Mouse (Mus musculus) kidney, embryonic 15.5 days (tissue): ENCODE data around the gene Tmem56. TPM values are rescaled to one million over a fixed set of nuclear protein-coding genes. Genes with fewer than 3 reads are reported as not detected.
A peak's percentile ranks its signal among the peaks of the same experiment; 100 is the strongest.

ENCODE experiments used
- ATAC-seq: fragments of 200-750 bp; cut with Nextera tagmentation; replicated peaks from 2 replicates; pipeline ENCODE4 v1.8.0; 2017; ENCODE audit warnings: moderate TSS enrichment; ENCODE audit not compliant: low FRiP score
- H3K27ac ChIP-seq: fragments of 300-500 bp; sonication (generic); 2 replicates; pipeline ENCODE4 v1.5.1; 2015; ENCODE audit warnings: mild to moderate bottlenecking, inconsistent platforms
- H3K27me3 ChIP-seq: fragments of 300-500 bp; sonication (generic); 2 replicates; pipeline ENCODE4 v1.6.1; 2015; ENCODE audit warnings: inconsistent platforms
- H3K36me3 ChIP-seq: fragments of 300-500 bp; sonication (generic); 2 replicates; pipeline ENCODE4 v1.6.1; 2015; ENCODE audit warnings: inconsistent platforms
- H3K4me1 ChIP-seq: fragments of 300-500 bp; sonication (generic); 2 replicates; pipeline ENCODE4 v1.6.1; 2015; ENCODE audit warnings: inconsistent platforms
- H3K4me2 ChIP-seq: fragments of 300-500 bp; sonication (generic); 2 replicates; pipeline ENCODE4 v1.6.1; 2015; ENCODE audit warnings: moderate library complexity, mild to moderate bottlenecking, inconsistent platforms
- H3K4me3 ChIP-seq: fragments of 300-500 bp; sonication (generic); replicated peaks from 2 replicates; pipeline ENCODE4 v1.5.1; 2015; ENCODE audit warnings: mild to moderate bottlenecking, inconsistent platforms
- H3K9ac ChIP-seq: fragments of 300-500 bp; sonication (generic); 2 replicates; pipeline ENCODE4 v1.6.1; 2015; ENCODE audit warnings: mild to moderate bottlenecking, inconsistent platforms
- H3K9me3 ChIP-seq: fragments of 300-500 bp; sonication (generic); replicated peaks from 2 replicates; pipeline ENCODE4 v1.6.1; 2016; ENCODE audit warnings: inconsistent platforms
- WGBS: fragments of 180-500 bp; shearing (Covaris S2); methylation state at CpG from one replicate; pipeline ENCODE4 v1.1.7; 2015; ENCODE audit warnings: mixed read lengths; 5-methylcytosine and 5-hydroxymethylcytosine counted together
- polyA plus RNA-seq: library from polyadenylated mRNA; unstranded; fragments of >200 nt; fragmentation: Nextera tagmentation; extraction: Ambion mirVana; gene quantifications from 2 replicates; pipeline ENCODE4 v1.2.1, GENCODE M21; 2015

The Tmem56 gene
- polyA plus RNA-seq, 1 experiment from 2014 or later: 1.6 TPM

DNA sequence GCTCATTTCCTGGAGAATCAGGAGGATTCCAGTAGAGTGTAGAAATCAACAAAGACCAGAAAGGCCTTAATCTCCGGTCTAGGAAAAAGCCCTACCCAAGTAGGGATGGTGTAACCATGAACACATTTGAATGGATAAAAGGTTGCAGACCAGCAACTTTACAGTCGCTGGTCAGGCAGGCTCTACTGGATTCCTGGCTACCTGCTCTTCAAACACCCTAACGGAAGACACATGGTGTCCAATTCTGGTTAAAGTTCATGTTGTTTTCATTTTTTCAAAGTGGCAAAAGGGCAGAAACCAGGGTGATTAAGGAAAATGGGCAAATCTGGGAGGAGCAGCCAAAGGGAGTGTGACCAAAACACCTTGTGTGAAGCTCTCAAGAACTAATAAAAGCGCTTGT lies 5.9 kb downstream of the Tmem56 start:
- Histone ChIP-seq H3K27me3 (no peaks in the 10 kb centered on the region), H3K4me1 (no peaks in the 10 kb centered on the region), H3K27ac (no peak overlapping the region), H3K9me3 (no peaks in the 10 kb centered on the region), H3K9ac (no peak overlapping the region), H3K36me3 (no peaks in the 10 kb centered on the region), H3K4me2 (no peak overlapping the region), H3K4me3 (no peak overlapping the region)
- ATAC-seq: no peak
- 76% methylated on average over 4 of the region's 4 CpGs for whole genome bisulfite sequencing

DNA sequence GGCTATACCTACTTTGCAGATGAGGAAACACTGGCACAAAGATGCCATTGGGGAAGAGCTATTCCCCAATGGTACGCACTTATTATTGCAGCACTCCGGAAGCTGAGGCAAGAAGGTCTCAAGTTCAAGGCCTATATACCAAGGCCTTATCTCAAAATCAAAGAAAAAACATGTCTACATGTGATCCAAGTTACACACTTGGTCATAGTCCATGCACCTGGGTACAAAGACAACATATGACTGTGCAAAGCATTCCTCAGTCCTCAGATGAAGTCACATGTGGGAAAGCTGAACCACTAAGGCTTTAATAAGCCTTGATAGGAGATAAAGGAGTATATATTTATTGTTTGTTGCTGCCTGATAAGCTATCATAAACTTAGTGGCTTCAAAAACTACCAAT lies 8.9 kb downstream of the Tmem56 start:
- H3K27ac ChIP-seq: no peak overlapping the region
- H3K36me3 ChIP-seq: no peaks in the 10 kb centered on the region
- H3K4me2 ChIP-seq: no peak overlapping the region
- H3K27me3 ChIP-seq: no peaks in the 10 kb centered on the region
- 92% methylated on average over 2 of the region's 2 CpGs for WGBS
- no peak overlapping the region for H3K9ac ChIP-seq
- no peak overlapping the region for H3K4me3 ChIP-seq
- H3K4me1 ChIP-seq: no peaks in the 10 kb centered on the region
- ATAC-seq: no peak
- no peaks in the 10 kb centered on the region for H3K9me3 ChIP-seq

DNA sequence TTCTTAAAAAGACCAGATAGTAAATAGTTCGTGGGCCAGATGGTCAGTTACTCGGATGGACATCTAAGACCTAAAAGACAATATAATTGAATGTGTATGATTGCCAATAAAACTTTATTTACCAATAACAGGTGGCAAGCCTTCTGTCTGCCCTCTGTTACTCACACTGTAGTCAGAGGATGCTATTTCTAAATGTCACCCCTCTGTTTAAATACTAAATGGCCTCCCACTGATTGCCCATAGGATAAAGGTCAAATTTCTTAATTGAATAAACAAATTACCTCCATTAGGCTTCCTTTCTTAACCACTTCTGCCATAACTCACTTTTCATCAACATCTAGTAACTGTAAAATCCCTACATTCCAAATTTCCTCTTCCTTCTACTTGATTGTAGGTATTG lies 10.3 kb downstream of the Tmem56 start:
- no peak for ATAC-seq
- no peaks in the 10 kb centered on the region for H3K27me3 ChIP-seq
- no peak overlapping the region for H3K9ac ChIP-seq
- no peak overlapping the region for H3K4me3 ChIP-seq
- no peaks in the 10 kb centered on the region for H3K9me3 ChIP-seq
- no peak overlapping the region for H3K4me2 ChIP-seq
- WGBS: 64% methylated on average over 2 of the region's 2 CpGs
- H3K27ac ChIP-seq: no peak overlapping the region
- H3K36me3 ChIP-seq: no peaks in the 10 kb centered on the region
- no peaks in the 10 kb centered on the region for H3K4me1 ChIP-seq

DNA sequence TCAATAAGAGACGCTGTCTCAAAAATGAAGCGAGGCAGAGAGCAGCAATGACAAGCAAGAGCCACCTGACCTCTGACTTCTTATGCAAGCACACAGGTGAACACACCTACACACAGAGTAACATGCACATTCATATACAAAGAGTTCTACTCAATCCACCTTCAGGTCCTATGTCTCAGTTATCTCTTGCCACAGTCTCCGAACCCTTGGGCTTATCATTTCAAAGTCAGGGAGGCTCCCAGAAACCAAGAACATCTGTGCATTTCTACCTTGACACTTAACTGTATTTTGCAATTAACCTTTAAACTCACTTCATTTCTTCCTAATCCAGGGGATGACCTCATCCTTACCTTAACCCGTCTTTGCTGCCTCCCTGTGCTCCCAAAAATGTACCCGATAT lies 15.6 kb downstream of the Tmem56 start:
- no peak overlapping the region for H3K27ac ChIP-seq
- H3K36me3 ChIP-seq: no peaks in the 10 kb centered on the region

DNA sequence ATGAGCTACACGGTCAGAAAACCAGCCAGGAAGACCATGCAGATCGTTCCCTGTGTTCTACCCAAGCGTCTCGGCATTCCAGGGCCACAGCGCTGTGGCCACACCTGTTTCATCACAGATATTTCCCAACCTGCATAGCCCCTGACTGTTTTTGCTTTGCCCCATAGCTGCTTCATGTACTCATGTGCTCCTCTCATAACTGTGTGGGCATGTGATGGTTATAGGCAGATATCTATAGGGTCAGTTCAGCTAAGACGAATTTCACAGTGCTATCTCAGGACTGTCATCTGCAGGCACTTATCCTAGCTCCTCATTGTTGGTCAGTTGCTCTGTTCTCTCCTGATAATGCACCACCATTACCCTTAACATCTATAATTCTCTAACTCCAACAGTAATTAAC lies 18.7 kb downstream of the Tmem56 start:
- no peak overlapping the region for H3K9ac ChIP-seq
- H3K9me3 ChIP-seq: no peaks in the 10 kb centered on the region
- H3K4me3 ChIP-seq: no peak overlapping the region
- ATAC-seq: no peak
- WGBS: 69% methylated on average over 6 of the region's 6 CpGs
- no peaks in the 10 kb centered on the region for H3K36me3 ChIP-seq
- no peak overlapping the region for H3K4me2 ChIP-seq
- peaks cover 52% of the 10 kb centered on the region for H3K27me3 ChIP-seq
- H3K4me1 ChIP-seq: peaks cover 16% of the 10 kb centered on the region
- H3K27ac ChIP-seq: no peak overlapping the region

More for the DNA sequence above, 15.6 kb downstream of the Tmem56 start:
- Histone ChIP-seq H3K4me1 (peaks cover 10% of the 10 kb centered on the region), H3K9me3 (no peaks in the 10 kb centered on the region), H3K9ac (no peak overlapping the region), H3K4me3 (no peak overlapping the region), H3K27me3 (peaks cover 25% of the 10 kb centered on the region), H3K4me2 (no peak overlapping the region)
- no peak for ATAC-seq
- 85% methylated on average over 5 of the region's 5 CpGs for WGBS

DNA sequence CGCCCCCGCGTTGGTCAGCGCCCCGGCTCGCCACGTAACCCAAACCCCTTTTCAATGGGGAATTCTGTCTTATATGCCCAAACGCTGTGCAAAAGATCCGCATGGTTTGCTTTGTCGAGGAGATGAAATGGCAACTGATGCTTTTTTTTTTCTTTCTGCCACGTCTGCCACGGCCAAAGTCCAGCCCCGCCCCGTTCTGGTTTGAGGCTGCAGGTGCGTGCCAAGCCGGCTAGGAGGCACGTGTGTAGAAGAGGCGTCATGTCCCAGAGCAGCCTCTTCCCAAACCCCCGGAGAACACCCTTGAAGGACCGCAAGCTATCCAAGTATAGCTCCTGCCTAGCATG lies 19.7 kb downstream of the Tmem56 start:
- H3K4me3 ChIP-seq: peak overlapping the region; percentile 68
- H3K4me2 ChIP-seq: peak overlapping the region; percentile 98
- H3K4me1 ChIP-seq: peaks cover 21% of the 10 kb centered on the region
- peak; percentile 40 for ATAC-seq
- WGBS: 2% methylated on average over 20 of the region's 20 CpGs
- peaks cover 55% of the 10 kb centered on the region for H3K27me3 ChIP-seq
- H3K36me3 ChIP-seq: no peaks in the 10 kb centered on the region
- no peaks in the 10 kb centered on the region for H3K9me3 ChIP-seq
- no peak overlapping the region for H3K27ac ChIP-seq
- peak overlapping the region; percentile 56 for H3K9ac ChIP-seq

DNA sequence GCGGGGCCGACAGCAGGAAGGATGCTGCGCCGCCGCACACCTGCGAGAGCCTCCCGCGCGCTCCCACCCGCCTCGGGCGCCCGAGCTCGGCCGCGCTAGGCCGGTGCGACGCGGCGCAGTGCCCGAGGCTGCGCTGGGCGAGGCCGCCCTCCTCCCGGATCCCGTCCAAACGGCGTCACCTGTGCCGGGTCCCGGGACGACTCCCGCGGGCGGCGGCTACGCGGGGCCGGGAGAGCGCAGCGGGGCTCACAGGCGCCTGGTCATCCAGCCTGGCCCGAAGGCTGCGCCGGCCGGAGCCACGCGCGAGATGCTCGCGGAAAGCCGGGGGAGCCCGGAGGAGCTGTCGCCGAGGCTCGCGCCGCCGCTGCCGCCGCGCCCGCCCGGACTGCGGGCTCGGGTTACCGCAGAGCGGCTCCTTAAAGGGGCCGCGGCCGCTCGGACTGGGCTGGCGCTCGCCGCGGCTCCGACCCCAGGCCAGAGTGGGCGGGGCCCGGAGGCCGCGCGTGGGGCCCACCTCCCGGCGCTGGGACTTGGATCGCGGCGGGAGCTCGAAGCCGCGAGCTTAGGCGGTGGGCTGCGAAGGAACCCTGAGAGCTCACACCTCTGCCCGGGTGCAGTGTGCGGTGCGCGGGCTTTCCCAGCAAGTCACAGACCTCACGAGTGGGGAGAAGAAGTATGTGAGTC lies 20.2 kb downstream of the Tmem56 start:
- H3K27me3 ChIP-seq: peaks cover 55% of the 10 kb centered on the region
- H3K9me3 ChIP-seq: no peaks in the 10 kb centered on the region
- H3K4me1 ChIP-seq: peaks cover 21% of the 10 kb centered on the region
- H3K36me3 ChIP-seq: no peaks in the 10 kb centered on the region
- peak overlapping the region; percentile 68 for H3K4me3 ChIP-seq
- peak; percentile 95 for ATAC-seq
- H3K9ac ChIP-seq: peak overlapping the region; percentile 56
- under 1% methylated on average over 94 of the region's 97 CpGs for WGBS
- peak overlapping the region; percentile 98 for H3K4me2 ChIP-seq
- H3K27ac ChIP-seq: no peak overlapping the region

DNA sequence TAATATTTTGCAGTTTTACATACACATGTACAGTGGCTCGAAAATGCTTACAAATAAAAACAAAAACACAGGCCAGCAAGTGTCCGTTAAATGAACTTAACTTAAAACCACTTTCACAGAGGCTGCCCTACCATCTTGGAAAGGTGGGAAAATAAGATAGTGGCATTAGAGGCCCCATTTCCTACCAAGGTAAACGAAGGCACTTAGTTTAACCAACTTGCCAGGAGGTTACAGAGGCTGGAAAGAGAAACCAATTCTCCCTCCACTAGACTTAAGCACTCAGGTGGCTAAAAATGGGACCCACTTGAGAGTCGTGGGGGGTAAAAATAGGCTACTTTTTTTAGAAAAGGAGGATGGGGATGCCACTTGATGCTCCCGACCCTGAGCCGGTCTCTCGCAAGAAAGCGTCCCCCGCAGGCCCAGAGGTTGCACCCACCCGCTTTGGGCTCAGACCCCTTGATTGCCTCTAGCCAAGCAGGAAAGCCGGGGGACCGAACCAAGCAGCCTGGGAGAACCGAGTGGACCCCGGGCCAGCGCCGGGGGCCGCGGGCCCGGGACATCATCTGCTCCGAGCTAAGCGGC lies 20.9 kb downstream of the Tmem56 start:
- peak overlapping the region; percentile 56 for H3K9ac ChIP-seq
- ATAC-seq: no peak
- peak overlapping the region; percentile 98 for H3K4me2 ChIP-seq
- 9% methylated on average over 21 of the region's 21 CpGs for WGBS
- H3K4me1 ChIP-seq: peaks cover 21% of the 10 kb centered on the region
- peak overlapping the region; percentile 68 for H3K4me3 ChIP-seq
- H3K9me3 ChIP-seq: no peaks in the 10 kb centered on the region
- H3K27me3 ChIP-seq: peaks cover 55% of the 10 kb centered on the region
- H3K27ac ChIP-seq: no peak overlapping the region
- H3K36me3 ChIP-seq: no peaks in the 10 kb centered on the region

DNA sequence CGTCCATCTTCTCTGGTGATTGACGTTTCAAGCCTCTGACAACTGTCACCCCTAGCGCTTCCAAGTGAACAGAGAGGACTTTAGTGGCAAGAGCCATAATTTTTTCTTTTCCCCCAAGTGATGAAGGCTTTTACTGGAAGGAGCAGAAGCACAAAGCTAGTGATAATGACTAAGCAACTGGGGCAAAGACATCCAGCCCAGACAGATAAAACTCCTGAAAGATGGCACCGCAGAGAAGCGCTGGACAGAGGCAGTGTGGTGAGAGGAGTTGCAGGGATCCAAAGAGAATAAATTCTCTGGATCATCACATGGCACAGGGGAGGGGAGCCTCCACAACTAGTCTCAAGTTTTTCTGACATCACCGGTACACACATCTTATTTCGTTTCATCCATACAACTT lies 21.6 kb downstream of the Tmem56 start:
- peaks cover 55% of the 10 kb centered on the region for H3K27me3 ChIP-seq
- no peak overlapping the region for H3K27ac ChIP-seq
- H3K4me3 ChIP-seq: no peak overlapping the region
- H3K4me2 ChIP-seq: no peak overlapping the region
- no peak for ATAC-seq
- peaks cover 21% of the 10 kb centered on the region for H3K4me1 ChIP-seq
- no peaks in the 10 kb centered on the region for H3K36me3 ChIP-seq
- 68% methylated on average over 7 of the region's 7 CpGs for WGBS
- H3K9me3 ChIP-seq: no peaks in the 10 kb centered on the region
- no peak overlapping the region for H3K9ac ChIP-seq

DNA sequence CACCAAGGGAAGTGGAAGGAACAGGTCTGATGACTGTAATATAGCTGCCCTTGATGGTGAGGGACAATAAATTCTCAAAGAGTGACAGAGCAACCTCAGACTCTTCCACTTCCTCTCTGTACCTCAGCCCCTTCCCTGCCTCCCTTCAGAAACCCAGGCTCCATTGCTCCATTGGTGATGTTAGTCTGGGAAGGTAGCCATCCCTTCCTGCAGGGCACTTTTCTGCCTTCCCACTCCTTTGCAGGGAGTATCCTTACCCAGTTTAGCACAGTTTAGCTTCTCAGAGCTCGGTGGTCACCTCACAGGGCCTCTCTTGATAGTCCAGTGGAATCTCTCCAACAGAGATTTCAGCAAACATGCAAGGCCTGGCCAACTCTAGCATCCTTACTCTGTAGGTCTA lies 22.1 kb downstream of the Tmem56 start:
- Histone ChIP-seq H3K27me3 (peaks cover 55% of the 10 kb centered on the region), H3K4me2 (no peak overlapping the region), H3K9ac (no peak overlapping the region), H3K27ac (no peak overlapping the region), H3K4me3 (no peak overlapping the region), H3K36me3 (no peaks in the 10 kb centered on the region), H3K9me3 (no peaks in the 10 kb centered on the region), H3K4me1 (peaks cover 21% of the 10 kb centered on the region)
- 63% methylated on average over 1 of the region's 1 CpGs for WGBS
- no peak for ATAC-seq

DNA sequence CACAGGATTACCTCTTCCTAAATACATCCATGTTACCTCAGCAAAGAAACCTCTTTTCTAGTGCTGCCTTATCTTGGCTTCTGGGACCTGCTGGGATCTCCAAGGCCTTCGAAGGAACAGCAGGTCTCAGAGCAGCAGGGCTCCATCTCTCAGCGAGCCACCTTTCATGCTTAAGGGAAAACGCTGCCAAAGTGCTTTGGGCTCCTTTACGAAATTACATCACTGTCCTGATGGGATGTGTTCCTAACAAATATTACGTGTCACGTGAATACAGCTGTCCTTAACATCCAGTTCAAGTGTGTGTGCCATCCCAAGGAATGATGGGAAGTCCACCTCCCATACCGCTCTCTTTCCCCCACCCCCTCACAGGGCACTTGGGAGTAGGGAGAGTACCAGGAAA lies 22.9 kb downstream of the Tmem56 start:
- H3K27ac ChIP-seq: no peak overlapping the region
- H3K9me3 ChIP-seq: no peaks in the 10 kb centered on the region
- no peaks in the 10 kb centered on the region for H3K36me3 ChIP-seq
- no peak overlapping the region for H3K4me3 ChIP-seq
- ATAC-seq: no peak
- H3K4me2 ChIP-seq: no peak overlapping the region
- H3K4me1 ChIP-seq: peaks cover 21% of the 10 kb centered on the region
- H3K9ac ChIP-seq: no peak overlapping the region
- H3K27me3 ChIP-seq: peaks cover 54% of the 10 kb centered on the region
- WGBS: 85% methylated on average over 7 of the region's 7 CpGs

DNA sequence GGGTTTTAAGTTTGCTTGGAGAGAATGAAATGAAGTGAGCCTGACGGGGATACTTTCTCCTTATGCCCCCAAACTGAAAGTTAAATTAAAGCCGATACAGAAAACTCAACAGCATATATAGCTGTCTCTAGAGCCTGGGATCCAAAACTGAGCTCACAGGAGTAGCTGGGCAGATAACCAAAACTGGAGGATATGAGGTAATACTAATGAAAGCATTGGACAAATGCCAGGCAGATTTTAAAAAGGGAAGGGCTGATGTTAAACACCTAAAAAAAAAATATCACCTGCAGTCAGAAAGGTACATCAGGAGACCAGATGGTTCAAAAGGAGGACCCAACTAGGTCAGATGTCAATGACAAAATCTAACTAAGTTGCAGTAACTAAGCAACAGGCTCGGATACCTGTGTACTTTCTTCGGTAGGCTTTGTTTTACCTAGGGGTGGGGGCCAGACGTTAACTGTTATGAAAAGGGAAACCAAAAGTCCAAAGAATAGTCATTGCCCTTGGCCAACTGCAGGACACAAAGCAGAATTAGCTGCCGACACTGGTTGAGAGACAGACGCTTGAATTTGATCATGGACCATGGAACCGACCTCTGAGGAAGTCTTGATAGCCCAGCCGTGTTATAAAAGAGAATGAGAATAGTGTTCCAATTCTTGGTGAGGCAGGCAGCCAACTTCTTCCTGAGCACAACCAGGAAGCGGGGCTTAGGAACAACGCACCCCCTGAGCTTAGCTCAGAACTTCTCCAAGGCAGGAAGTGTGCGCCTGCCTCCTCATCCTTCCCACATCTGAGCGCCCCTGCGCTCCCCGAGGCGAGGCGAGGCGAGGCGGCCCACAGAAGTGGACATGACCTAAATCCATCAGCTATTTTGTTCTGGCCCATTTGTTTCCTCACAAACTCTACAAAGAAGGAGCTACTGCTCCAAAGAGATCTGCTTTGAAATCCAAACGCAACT lies 24.1 kb downstream of the Tmem56 start:
- H3K27ac ChIP-seq: no peak overlapping the region
- H3K36me3 ChIP-seq: no peaks in the 10 kb centered on the region
- H3K9ac ChIP-seq: no peak overlapping the region
- H3K4me1 ChIP-seq: peaks cover 21% of the 10 kb centered on the region
- H3K4me3 ChIP-seq: no peak overlapping the region
- H3K4me2 ChIP-seq: no peak overlapping the region
- 57% methylated on average over 20 of the region's 20 CpGs for WGBS
- no peaks in the 10 kb centered on the region for H3K9me3 ChIP-seq
- peaks cover 43% of the 10 kb centered on the region for H3K27me3 ChIP-seq
- no peak for ATAC-seq
